Mouse (Mus musculus) forebrain, embryonic 13.5 days (tissue): ENCODE measurements around the gene Stx11. TPM values are rescaled to one million over a fixed set of nuclear protein-coding genes. Genes with fewer than 3 reads are reported as not detected.

Experiments used
- ATAC-seq: fragments of 200-750 bp; cut with Nextera tagmentation; 2 replicates; pipeline ENCODE4 v1.8.0; 2017
- H3K27ac ChIP-seq: fragments of 300-500 bp; sonication (generic); 2 replicates; pipeline ENCODE4 v1.5.1; 2015; ENCODE audit warnings: inconsistent platforms, mild to moderate bottlenecking, moderate library complexity
- H3K27me3 ChIP-seq: fragments of 300-500 bp; sonication (generic); 2 replicates; pipeline ENCODE4 v1.6.1; 2015; ENCODE audit warnings: mild to moderate bottlenecking, inconsistent platforms
- H3K36me3 ChIP-seq: fragments of 300-500 bp; sonication (generic); 2 replicates; pipeline ENCODE4 v1.6.1; 2015; ENCODE audit warnings: mild to moderate bottlenecking, inconsistent platforms; ENCODE audit not compliant: poor library complexity, severe bottlenecking
- H3K4me1 ChIP-seq: fragments of 300-500 bp; sonication (generic); 2 replicates; pipeline ENCODE4 v1.6.1; 2015; ENCODE audit warnings: inconsistent platforms
- H3K4me2 ChIP-seq: fragments of 300-500 bp; sonication (generic); 2 replicates; pipeline ENCODE4 v1.6.1; 2015; ENCODE audit warnings: inconsistent platforms, mild to moderate bottlenecking, moderate library complexity
- H3K4me3 ChIP-seq: fragments of 300-500 bp; sonication (generic); 2 replicates; pipeline ENCODE4 v1.5.1; 2015; ENCODE audit warnings: mild to moderate bottlenecking, inconsistent platforms
- H3K9ac ChIP-seq: fragments of 300-500 bp; sonication (generic); 2 replicates; pipeline ENCODE4 v1.6.1; 2015; ENCODE audit warnings: mild to moderate bottlenecking, inconsistent platforms
- H3K9me3 ChIP-seq: fragments of 300-500 bp; sonication (generic); replicated peaks from 2 replicates; pipeline ENCODE4 v1.6.1; 2016; ENCODE audit warnings: inconsistent platforms
- WGBS: fragments of 180-500 bp; shearing (Covaris S2); methylation state at CpG from one replicate; pipeline ENCODE4 v1.1.7; 2015; 5-methylcytosine and 5-hydroxymethylcytosine counted together
- polyA plus RNA-seq: library from polyadenylated mRNA; unstranded; fragments of >200 nt; fragmentation: Nextera tagmentation; extraction: Ambion mirVana; gene quantifications from 2 replicates; pipeline ENCODE4 v1.2.1, GENCODE M21; 2015

The Stx11 gene
- polyA plus RNA-seq, 1 experiment from 2014 or later = 0.67 TPM

DNA sequence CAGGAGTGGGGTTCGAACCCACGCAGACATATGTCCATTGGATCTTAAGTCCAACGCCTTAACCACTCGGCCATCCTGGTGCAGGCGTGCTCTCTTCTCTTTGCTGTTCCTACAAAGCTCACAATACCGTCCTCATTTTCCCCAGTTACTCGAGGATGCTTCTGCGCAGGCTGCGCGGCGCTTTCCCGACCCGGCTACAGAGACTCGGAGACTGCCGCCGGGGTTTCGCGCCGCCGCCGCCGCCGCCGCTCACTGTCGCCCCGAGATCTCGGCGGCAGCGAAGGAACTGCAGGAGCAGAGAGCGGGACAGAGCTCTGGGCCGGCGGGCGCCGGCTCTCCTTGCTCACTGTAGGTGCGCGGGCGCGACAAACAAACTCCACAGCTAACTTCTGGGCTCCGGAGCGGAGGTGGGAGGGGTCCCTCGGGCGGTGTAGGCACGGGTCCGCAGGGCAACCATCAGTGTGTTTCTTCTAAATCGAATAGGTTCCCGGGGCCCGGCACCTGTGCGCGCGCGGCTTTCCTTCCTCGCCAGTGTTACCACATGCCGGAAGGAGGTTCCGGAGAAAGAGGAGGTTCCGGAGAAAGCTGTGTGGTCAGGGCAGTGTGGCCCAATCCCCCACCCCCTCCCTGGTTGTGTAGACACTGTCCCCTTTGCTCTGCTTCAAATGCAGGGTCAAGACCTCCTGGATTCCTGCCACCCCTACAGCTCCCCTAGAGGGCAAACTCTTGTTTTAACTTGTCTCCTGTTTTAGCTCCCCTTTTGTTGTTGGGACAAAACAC, 41.3 kb downstream of the Stx11 start:
- Histone ChIP-seq H3K36me3 (no peaks in the 10 kb centered on the region), H3K4me2 (peak overlapping the region; percentile 67), H3K9me3 (no peaks in the 10 kb centered on the region), H3K4me1 (peaks cover 6% of the 10 kb centered on the region; the same call in 1 of the 2 replicates), H3K4me3 (peak overlapping the region; percentile 69), H3K9ac (peak overlapping the region; percentile 69), H3K27ac (peak overlapping the region; percentile 93), H3K27me3 (no peaks in the 10 kb centered on the region)
- under 1% methylated on average over 54 of the region's 55 CpGs for WGBS
- peak; percentile 94 for ATAC-seq

DNA sequence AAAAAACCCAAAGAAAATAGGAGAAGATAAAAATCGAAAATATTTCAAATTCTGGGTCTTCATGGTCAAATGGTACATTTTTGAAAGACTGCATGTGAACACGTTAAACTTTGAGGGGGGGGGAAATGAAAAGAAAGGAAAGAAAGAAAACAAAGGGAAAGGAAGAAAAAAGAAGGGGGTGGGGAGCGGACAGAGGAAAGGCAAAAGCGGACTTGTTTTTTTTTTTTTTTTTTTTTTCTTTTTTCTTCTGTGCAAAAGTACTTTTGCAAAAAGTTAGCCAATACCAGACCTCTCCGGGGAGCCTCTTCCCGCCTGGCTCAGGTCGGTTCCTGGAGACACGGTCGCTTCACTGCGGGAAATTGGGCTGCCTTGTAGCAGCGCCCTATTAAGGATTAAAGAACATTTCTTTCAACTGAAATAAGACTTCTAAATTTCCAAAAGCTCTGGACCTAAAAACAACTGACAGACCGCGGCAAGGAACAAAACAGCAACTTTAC, 42.0 kb downstream of the Stx11 start:
- Histone ChIP-seq H3K9ac (peak overlapping the region; percentile 69), H3K36me3 (no peaks in the 10 kb centered on the region), H3K27me3 (no peaks in the 10 kb centered on the region), H3K4me1 (peaks cover 6% of the 10 kb centered on the region; the same call in 1 of the 2 replicates), H3K4me2 (peak overlapping the region; percentile 67), H3K9me3 (no peaks in the 10 kb centered on the region), H3K27ac (no peak overlapping the region), H3K4me3 (peak overlapping the region; percentile 69)
- peak; percentile 56 for ATAC-seq
- 3% methylated on average over 13 of the region's 13 CpGs for WGBS

DNA sequence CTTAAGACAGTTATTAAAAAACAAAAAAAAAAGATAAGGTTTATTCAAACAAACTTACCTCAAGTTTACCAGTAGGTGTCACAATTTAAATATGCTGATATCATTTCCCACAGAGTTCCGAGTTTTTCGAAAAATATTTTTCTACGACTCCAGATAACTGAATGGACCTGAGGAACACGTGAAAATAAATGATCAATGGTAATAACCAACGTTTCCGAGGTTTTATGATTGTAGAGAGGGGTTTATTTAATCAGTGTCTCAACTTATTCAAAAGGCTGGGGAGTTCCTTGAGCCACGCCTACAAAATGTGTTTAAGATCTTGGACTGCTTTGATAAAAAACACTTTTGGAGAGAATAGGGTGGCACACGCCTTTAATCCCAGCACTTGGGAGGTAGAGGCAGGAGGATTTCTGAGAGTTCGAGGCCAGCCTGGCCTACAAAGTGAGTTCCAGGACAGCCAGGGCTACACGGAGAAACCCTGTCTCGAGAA, 42.5 kb downstream of the Stx11 start:
- ATAC-seq = no peak
- Histone ChIP-seq H3K36me3 (no peaks in the 10 kb centered on the region), H3K9ac (no peak overlapping the region), H3K27me3 (no peaks in the 10 kb centered on the region), H3K27ac (no peak overlapping the region), H3K4me3 (peak overlapping the region; percentile 69; the same call in 1 of the 2 replicates), H3K4me2 (peak overlapping the region; percentile 67), H3K9me3 (no peaks in the 10 kb centered on the region), H3K4me1 (peaks cover 6% of the 10 kb centered on the region; the same call in 1 of the 2 replicates)
- WGBS = 46% methylated on average over 11 of the region's 11 CpGs

DNA sequence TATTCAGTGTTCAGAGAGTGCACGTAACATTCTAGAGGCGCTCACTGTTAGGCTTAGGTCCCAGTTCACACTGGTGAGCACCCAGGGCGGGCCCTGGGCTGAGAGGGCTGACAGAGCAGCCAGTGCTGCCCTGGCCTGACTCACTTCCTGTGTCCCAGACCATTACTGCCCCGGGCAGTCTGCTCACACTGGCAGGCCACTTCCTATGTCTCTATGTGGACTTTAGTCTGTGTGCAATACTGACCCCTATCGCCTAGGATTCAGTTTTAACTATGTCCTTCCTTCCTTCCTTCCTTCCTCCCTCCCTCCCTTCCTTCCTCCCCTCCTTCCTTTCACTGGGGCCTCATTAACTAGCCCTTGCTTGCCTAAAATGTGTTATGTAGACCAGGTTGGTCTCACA, 44.8 kb downstream of the Stx11 start:
- Histone ChIP-seq H3K4me2 (no peak overlapping the region), H3K27me3 (no peaks in the 10 kb centered on the region), H3K4me1 (peaks cover 6% of the 10 kb centered on the region; the same call in 1 of the 2 replicates), H3K36me3 (no peaks in the 10 kb centered on the region), H3K4me3 (no peak overlapping the region), H3K9ac (no peak overlapping the region), H3K9me3 (no peaks in the 10 kb centered on the region), H3K27ac (no peak overlapping the region)
- WGBS = 35% methylated on average over 5 of the region's 5 CpGs
- no peak for ATAC-seq

DNA sequence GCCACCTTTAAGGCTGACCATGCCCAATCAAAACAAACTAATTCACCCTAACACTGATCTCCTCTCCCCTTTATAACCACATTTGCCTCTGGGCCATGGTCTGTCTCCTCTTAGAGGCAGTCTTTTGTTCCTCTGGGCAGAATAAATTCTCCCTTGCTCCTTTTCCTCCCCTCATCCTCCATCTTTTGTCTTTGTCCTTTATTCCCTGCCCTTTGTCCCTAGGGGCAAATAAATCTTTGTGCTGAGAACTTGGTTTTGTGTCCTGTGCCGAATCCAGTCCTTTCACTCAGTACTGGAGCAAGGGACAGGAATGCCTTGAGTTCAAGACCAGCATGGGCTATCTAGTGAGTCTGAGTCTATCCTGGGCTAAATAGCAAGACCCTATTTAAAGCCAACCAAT, 46.5 kb downstream of the Stx11 start:
- no peaks in the 10 kb centered on the region for H3K9me3 ChIP-seq
- H3K27me3 ChIP-seq = no peaks in the 10 kb centered on the region
- H3K9ac ChIP-seq = no peak overlapping the region
- H3K4me1 ChIP-seq = no peaks in the 10 kb centered on the region
- no peaks in the 10 kb centered on the region for H3K36me3 ChIP-seq
- no peak overlapping the region for H3K4me2 ChIP-seq
- H3K27ac ChIP-seq = no peak overlapping the region
- no peak overlapping the region for H3K4me3 ChIP-seq
- 28% methylated on average over 1 of the region's 1 CpGs for WGBS
- no peak for ATAC-seq

DNA sequence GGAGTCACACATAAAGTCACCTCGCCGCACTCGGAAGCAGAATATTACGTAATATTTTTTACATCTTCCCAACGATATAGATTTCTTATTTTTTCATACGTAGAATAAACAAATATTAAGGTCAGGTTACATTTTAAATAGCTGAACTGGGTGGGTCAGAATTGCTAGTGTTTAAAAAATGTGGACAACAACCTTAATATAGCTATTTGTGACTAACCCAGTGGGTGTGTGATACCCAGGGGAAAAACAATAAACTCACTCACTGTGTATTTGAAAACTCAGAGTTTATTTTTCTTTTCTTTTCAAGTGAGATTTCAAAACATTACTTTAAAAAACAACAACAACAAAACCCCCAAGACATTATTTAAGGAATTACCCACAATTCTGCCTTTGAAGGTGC, 47.7 kb downstream of the Stx11 start:
- H3K36me3 ChIP-seq = no peaks in the 10 kb centered on the region
- no peaks in the 10 kb centered on the region for H3K4me1 ChIP-seq
- 96% methylated on average over 6 of the region's 6 CpGs for WGBS
- no peak overlapping the region for H3K4me2 ChIP-seq
- no peak overlapping the region for H3K27ac ChIP-seq
- no peak overlapping the region for H3K9ac ChIP-seq
- no peak overlapping the region for H3K4me3 ChIP-seq
- H3K9me3 ChIP-seq = no peaks in the 10 kb centered on the region
- no peak for ATAC-seq
- no peaks in the 10 kb centered on the region for H3K27me3 ChIP-seq

DNA sequence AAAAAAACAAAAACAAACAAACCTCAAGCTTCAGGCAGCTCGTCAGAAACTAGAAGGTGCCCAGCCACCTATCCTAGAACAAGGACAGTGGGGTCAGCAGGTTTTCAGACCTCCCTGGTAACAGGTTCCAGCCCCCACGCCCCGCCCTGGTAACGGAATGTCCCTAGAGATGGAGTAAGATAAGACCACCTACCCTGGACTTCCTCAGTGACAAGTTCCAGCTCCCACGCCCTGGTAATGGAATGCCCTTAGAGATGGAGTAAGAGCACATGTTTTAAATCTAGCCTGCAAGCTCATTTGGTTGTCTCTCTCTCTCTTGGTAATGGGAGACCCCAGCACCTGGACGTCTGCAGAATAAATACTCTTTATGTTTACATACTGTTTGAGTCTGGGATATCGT, 48.3 kb downstream of the Stx11 start:
- Histone ChIP-seq H3K36me3 (no peaks in the 10 kb centered on the region), H3K4me1 (no peaks in the 10 kb centered on the region), H3K27ac (no peak overlapping the region), H3K4me2 (no peak overlapping the region), H3K9me3 (no peaks in the 10 kb centered on the region), H3K27me3 (no peaks in the 10 kb centered on the region), H3K4me3 (no peak overlapping the region), H3K9ac (no peak overlapping the region)
- no peak for ATAC-seq
- WGBS = 91% methylated on average over 7 of the region's 7 CpGs

DNA sequence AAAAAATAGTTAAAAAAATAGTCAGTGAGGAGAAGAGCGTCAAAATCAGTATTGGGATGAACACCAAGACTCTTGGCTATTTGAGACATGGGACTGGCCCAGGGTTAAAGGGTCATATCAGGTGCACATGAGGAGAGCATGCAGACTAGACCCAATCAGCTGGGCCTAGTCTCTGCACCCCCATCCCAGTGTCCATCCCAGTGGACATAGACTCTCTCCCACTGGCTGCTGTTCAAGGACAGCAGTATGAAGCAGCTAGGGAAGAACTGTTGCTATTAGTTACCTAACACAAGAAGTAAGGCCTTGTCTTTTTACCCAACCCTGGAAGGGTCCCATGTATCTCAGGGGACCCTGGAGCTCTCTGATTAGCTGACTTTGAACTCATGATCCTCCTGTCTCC, 49.9 kb downstream of the Stx11 start:
- no peak for ATAC-seq
- Histone ChIP-seq H3K27me3 (no peaks in the 10 kb centered on the region), H3K9me3 (no peaks in the 10 kb centered on the region), H3K9ac (no peak overlapping the region), H3K4me1 (no peaks in the 10 kb centered on the region), H3K4me2 (no peak overlapping the region), H3K4me3 (no peak overlapping the region), H3K27ac (no peak overlapping the region), H3K36me3 (no peaks in the 10 kb centered on the region)
- WGBS = 97% methylated on average over 1 of the region's 1 CpGs

DNA sequence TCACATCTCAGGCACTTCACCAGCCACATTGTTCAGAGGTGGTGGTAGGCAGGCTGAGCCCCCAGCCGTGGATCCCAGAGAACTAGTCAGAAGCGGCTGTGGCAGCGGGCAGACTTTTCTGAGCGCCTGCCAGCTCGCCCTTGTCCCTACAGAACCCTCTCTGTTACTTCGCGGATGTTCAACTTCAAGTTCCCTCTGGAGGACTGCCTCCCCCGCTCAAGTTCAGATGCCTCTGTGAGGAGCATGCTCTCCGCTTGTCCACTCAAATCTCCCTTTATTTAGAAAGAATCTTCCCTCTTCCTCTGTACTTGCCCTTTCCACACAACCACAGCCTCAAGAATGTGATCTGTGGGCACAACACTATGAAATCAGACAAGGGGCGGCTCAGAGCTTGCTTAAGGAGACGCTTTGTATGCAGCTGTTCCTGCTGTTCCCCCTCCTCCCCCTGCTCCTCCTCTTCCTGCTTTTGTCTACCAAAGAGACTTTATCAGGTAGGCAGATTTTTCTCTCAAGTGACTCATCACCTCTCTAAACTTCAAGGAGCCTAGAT, 52.0 kb downstream of the Stx11 start:
- Histone ChIP-seq H3K27ac (no peak overlapping the region), H3K4me1 (no peaks in the 10 kb centered on the region), H3K4me3 (no peak overlapping the region), H3K9me3 (no peaks in the 10 kb centered on the region), H3K36me3 (no peaks in the 10 kb centered on the region), H3K9ac (no peak overlapping the region), H3K4me2 (no peak overlapping the region), H3K27me3 (no peaks in the 10 kb centered on the region)
- 0 out of 2 replicates have a peak, but pooled peaks have one; percentile 53 for ATAC-seq
- 62% methylated on average over 11 of the region's 11 CpGs for WGBS

DNA sequence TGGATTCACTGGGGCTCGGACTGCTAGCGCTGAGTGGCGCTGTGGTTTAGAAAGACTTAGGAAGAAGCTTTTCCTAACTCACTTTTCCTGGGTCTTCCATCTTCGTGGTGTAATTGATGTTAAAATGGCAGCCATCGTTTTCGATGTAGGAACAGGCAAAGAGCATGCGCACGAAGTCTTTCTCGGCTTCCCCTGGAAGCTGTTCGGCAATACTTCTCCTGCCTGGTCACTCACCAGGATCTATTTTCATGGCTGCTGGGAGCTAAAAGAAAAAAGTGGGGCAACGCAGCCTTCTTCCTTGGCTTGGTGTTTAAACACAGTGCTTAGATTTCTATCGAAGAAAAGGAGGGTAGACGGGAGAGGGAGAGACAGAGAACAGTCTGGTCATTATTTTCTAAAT, 52.6 kb downstream of the Stx11 start:
- H3K4me2 ChIP-seq = no peak overlapping the region
- no peaks in the 10 kb centered on the region for H3K27me3 ChIP-seq
- H3K36me3 ChIP-seq = no peaks in the 10 kb centered on the region
- no peaks in the 10 kb centered on the region for H3K9me3 ChIP-seq
- ATAC-seq = no peak
- H3K9ac ChIP-seq = no peak overlapping the region
- no peaks in the 10 kb centered on the region for H3K4me1 ChIP-seq
- no peak overlapping the region for H3K27ac ChIP-seq
- 86% methylated on average over 13 of the region's 13 CpGs for WGBS
- no peak overlapping the region for H3K4me3 ChIP-seq

DNA sequence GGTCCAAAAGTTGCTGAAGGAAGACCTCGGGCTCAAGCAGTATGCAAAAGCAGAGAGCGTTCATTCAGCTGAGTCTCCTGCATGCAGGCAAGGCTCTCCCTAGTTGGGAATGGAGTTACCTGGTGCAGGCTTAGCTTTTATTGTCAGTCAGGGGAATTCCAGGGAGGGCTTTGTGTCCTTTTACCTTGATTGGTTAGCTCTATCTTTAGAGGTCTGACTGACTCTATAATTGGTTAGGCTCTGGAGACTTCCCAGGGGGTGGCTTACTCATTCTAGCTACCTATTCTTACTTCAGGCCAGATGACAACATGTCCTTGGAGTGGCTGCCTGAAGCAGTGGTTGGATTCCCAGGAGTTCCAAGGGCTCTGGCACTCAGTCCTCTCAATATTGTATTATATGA, 54.2 kb downstream of the Stx11 start:
- H3K36me3 ChIP-seq = no peaks in the 10 kb centered on the region
- H3K27me3 ChIP-seq = no peaks in the 10 kb centered on the region
- H3K4me1 ChIP-seq = no peaks in the 10 kb centered on the region
- ATAC-seq = no peak
- H3K4me3 ChIP-seq = no peak overlapping the region
- no peak overlapping the region for H3K9ac ChIP-seq
- WGBS = 92% methylated on average over 2 of the region's 2 CpGs
- H3K4me2 ChIP-seq = no peak overlapping the region
- no peak overlapping the region for H3K27ac ChIP-seq
- no peaks in the 10 kb centered on the region for H3K9me3 ChIP-seq

DNA sequence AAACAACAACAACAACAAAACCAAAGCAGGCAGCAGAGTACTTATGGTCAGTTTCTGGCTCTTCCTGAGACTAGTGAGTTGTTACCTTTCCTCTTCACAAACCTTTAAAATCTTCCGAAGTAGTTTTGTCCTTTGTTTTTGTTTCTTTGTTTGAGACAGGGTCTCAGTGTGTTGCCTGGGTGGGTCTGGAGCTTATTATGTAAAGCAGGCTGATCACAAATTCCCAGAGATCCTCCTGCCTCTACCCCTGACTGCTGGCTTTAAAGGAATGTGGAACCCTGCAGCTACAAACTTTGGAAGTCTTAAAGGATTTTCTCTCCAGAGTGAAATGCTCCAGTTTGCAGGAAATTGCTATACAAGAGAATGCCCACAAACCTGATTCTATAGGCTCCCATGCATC, 54.9 kb downstream of the Stx11 start:
- Histone ChIP-seq H3K4me2 (no peak overlapping the region), H3K27ac (no peak overlapping the region), H3K27me3 (no peaks in the 10 kb centered on the region), H3K4me3 (no peak overlapping the region), H3K9me3 (no peaks in the 10 kb centered on the region), H3K36me3 (no peaks in the 10 kb centered on the region), H3K4me1 (no peaks in the 10 kb centered on the region), H3K9ac (no peak overlapping the region)
- WGBS = 21% methylated on average over 1 of the region's 1 CpGs
- no peak for ATAC-seq
